In genomic region chr7:141661481-141661880, GRCm38 (mm10) we compare ENCODE assay signal across 24 mouse cellular contexts. TPM values are rescaled to one million over a fixed set of nuclear protein-coding genes. Genes with fewer than 3 reads are reported as not detected.
A peak's percentile ranks its signal among the peaks of the same experiment; 100 is the strongest.
DNase-seq lines count a peak whose midpoint lies in the region; TF ChIP-seq lines count a peak whose summit lies in the region.
"Had no signal": no experiment of that assay in that cellular context is flagged by ENCODE, and none has a peak within 500 bp of the region (broad histone marks: within the 10 kb centered on the region; RNA-seq: fewer than 3 reads in every experiment).

No protein-coding gene starts in this region.

- peak; percentile 20 to 22 for DNase-seq in heart, adult 18-20 months
- no peak for DNase-seq in heart, postnatal 25 days (ENCODE audit: low spot score)
- DNase-seq in ovary, adult 18-20 months (ENCODE audit: low spot score), result peak; percentile 15
- no peak for DNase-seq in ovary, postnatal 10 days (ENCODE audit: low spot score)
- peak; percentile 18 for DNase-seq in lung, postnatal 25 days (ENCODE audit: low spot score)
- DNase-seq in gastrocnemius, adult 2 months, result no peak
- DNase-seq in B cell, adult 2 months, result no peak
- DNase-seq: adrenal gland, postnatal 36 days; cerebellum, adult 11-12 months; kidney, adult 18-20 months; right cerebral cortex, adult 18-20 months; thymus, postnatal 36 days had no signal

- no peak overlapping the region for H3K27ac ChIP-seq in gastrocnemius, adult 2 months
- H3K27ac ChIP-seq: embryonic facial prominence, embryonic 15.5 days; forebrain, embryonic 10.5 days; kidney, postnatal 0 days; limb, embryonic 13.5 days; liver, embryonic 14.5 days had no signal

- intact Hi-C loops in heart, postnatal 25 days (cut with DNase I), result no loop called here
- intact Hi-C loops in gastrocnemius, adult 2 months (cut with DNase I), result no loop called here

- H3K4me3 ChIP-seq in gastrocnemius, adult 2 months, result no peak overlapping the region
- H3K4me3 ChIP-seq: embryonic facial prominence, embryonic 15.5 days; forebrain, embryonic 10.5 days; limb, embryonic 13.5 days had no signal

- TF ChIP-seq CTCF in gastrocnemius, adult 2 months (IDR thresholded peaks at IDR 0.05), result no peak

RNA-seq across cellular contexts. Expression of gene Muc6, which starts 6.4 kb away (rescaled TPM):
- total RNA-seq in heart, adult 18-20 months (2021), result not detected
- total RNA-seq in heart, postnatal 25 days (2021), result not detected
- not detected for total RNA-seq in gastrocnemius, adult 2 months (2021)
- total RNA-seq: adrenal gland, postnatal 36 days; gastrocnemius, adult 8-10 months; layer of hippocampus, postnatal 14 days; midbrain, postnatal 0 days; neutrophil, adult 5-6 weeks had no signal

RNA-seq across cellular contexts. Expression of gene Muc2, which starts 28.7 kb away (rescaled TPM):
- total RNA-seq in heart, adult 18-20 months (2021), result under 1 TPM in 1 of 2 experiments, not detected in 1; 0.44 TPM
- not detected for total RNA-seq in heart, postnatal 25 days (2021)
- under 1 TPM in 1 of 2 experiments, not detected in 1; 0.08 TPM for total RNA-seq in gastrocnemius, adult 2 months (2021)
- total RNA-seq: CH12.LX; granulocyte monocyte progenitor cell, adult 5-6 weeks; MEL; neutrophil, adult 5-6 weeks had no signal

Comparison
In these comparisons a context has a peak if more than half of its experiments do, and no peak if none do; other contexts are left out.
1. DNase-seq: peak in heart, adult 18-20 months (2 of 2), ovary, adult 18-20 months (single experiment) and lung, postnatal 25 days (single experiment); none in heart, postnatal 25 days (single experiment), ovary, postnatal 10 days (single experiment), gastrocnemius, adult 2 months (single experiment) and B cell, adult 2 months (0 of 2).